Mouse (Mus musculus): ENCODE results near the gene Tdrd5.

GRCm38 (mm10) chr1:156288556-156289221 lies 14.8 kb downstream of the Tdrd5 start:
- no peak for TF ChIP-seq CTCF (IDR thresholded peaks at IDR 0.05; ENCODE audit: insufficient read depth, low read depth, low read length)
- no peak for TF ChIP-seq POLR2A (IDR thresholded peaks at IDR 0.05; ENCODE audit: insufficient read depth, low read depth, low read length)
